Mouse (Mus musculus) intestine, postnatal 0 days (tissue): ENCODE measurements around the gene Stum. TPM values are rescaled to one million over a fixed set of nuclear protein-coding genes. Genes with fewer than 3 reads are reported as not detected.

Source experiments
- ATAC-seq: fragments of 200-750 bp; cut with Nextera tagmentation; 2 replicates; pipeline ENCODE4 v1.8.0; 2017; ENCODE audit warnings: mild to moderate bottlenecking, moderate TSS enrichment, moderate library complexity
- H3K27ac ChIP-seq: fragments of 300-500 bp; sonication (generic); 2 replicates; pipeline ENCODE4 v1.5.1; 2014; ENCODE audit warnings: mild to moderate bottlenecking, low read depth, low read length, moderate library complexity
- H3K27me3 ChIP-seq: fragments of 300-500 bp; sonication (generic); replicated peaks from 2 replicates; pipeline ENCODE4 v1.6.1; 2014; ENCODE audit warnings: low read length, mixed read lengths; ENCODE audit not compliant: control insufficient read depth, insufficient read depth
- H3K36me3 ChIP-seq: fragments of 300-500 bp; sonication (generic); 2 replicates; pipeline ENCODE4 v1.6.1; 2014; ENCODE audit warnings: mild to moderate bottlenecking, moderate library complexity; ENCODE audit not compliant: control insufficient read depth, insufficient read depth
- H3K4me1 ChIP-seq: fragments of 300-500 bp; sonication (generic); replicated peaks from 2 replicates; pipeline ENCODE4 v1.6.1; 2014; ENCODE audit warnings: antibody characterized with exemption, low read length, mixed read lengths; ENCODE audit not compliant: control insufficient read depth, insufficient read depth
- H3K4me2 ChIP-seq: fragments of 300-500 bp; sonication (generic); replicated peaks from 2 replicates; pipeline ENCODE4 v1.6.1; 2014; ENCODE audit warnings: low read depth, mild to moderate bottlenecking, moderate library complexity
- H3K4me3 ChIP-seq: fragments of 300-500 bp; sonication (generic); 2 replicates; pipeline ENCODE4 v1.5.1; 2014; ENCODE audit warnings: low read depth, low read length
- H3K9ac ChIP-seq: fragments of 300-500 bp; sonication (generic); 2 replicates; pipeline ENCODE4 v1.6.1; 2014; ENCODE audit warnings: mild to moderate bottlenecking, low read depth, low read length
- H3K9me3 ChIP-seq: fragments of 300-500 bp; sonication (generic); 2 replicates; pipeline ENCODE4 v1.6.1; 2016; ENCODE audit warnings: mixed run types; ENCODE audit not compliant: control insufficient read depth
- CTCF ChIP-seq: sonication (generic); IDR thresholded peaks from 2 replicates; pipeline ENCODE4 v1.5.1; 2016; ENCODE audit warnings: low read depth, mild to moderate bottlenecking, control low read depth, antibody characterized with exemption, moderate library complexity
- WGBS: fragments of 180-500 bp; shearing (Covaris S2); extraction: QIAGEN DNeasy Blood & Tissue Kit; methylation state at CpG from one replicate; pipeline ENCODE4 v1.1.7; 2014; 5-methylcytosine and 5-hydroxymethylcytosine counted together
- polyA plus RNA-seq: library from polyadenylated mRNA; unstranded; fragments of >200 nt; fragmentation: Nextera tagmentation; extraction: Ambion mirVana; gene quantifications from 2 replicates; pipeline ENCODE4 v1.2.1, GENCODE M21; 2015

Stum gene
- polyA plus RNA-seq, 1 experiment from 2014 or later = 2.6 TPM

GRCm38 (mm10) chr1:180510442-180510841 is 27.1 kb upstream of the Stum start:
- Histone ChIP-seq H3K9ac (no peak overlapping the region), H3K4me2 (no peak overlapping the region), H3K4me1 (no peaks in the 10 kb centered on the region), H3K4me3 (no peak overlapping the region), H3K27ac (no peak overlapping the region), H3K27me3 (no peaks in the 10 kb centered on the region), H3K9me3 (no peaks in the 10 kb centered on the region), H3K36me3 (no peaks in the 10 kb centered on the region)
- 26% methylated on average over 15 of the region's 15 CpGs for WGBS
- TF ChIP-seq CTCF = no peak
- no peak for ATAC-seq

GRCm38 (mm10) chr1:180508662-180509061 is 25.4 kb upstream of the Stum start:
- no peak overlapping the region for H3K4me2 ChIP-seq
- H3K27me3 ChIP-seq = no peaks in the 10 kb centered on the region
- 77% methylated on average over 7 of the region's 7 CpGs for WGBS
- no peaks in the 10 kb centered on the region for H3K4me1 ChIP-seq
- H3K9ac ChIP-seq = no peak overlapping the region
- H3K4me3 ChIP-seq = no peak overlapping the region
- no peaks in the 10 kb centered on the region for H3K9me3 ChIP-seq
- no peak for ATAC-seq
- no peak overlapping the region for H3K27ac ChIP-seq
- H3K36me3 ChIP-seq = no peaks in the 10 kb centered on the region
- no peak for TF ChIP-seq CTCF

- no peak overlapping the region for H3K9ac ChIP-seq
- no peak overlapping the region for H3K4me2 ChIP-seq
- no peaks in the 10 kb centered on the region for H3K27me3 ChIP-seq
- no peaks in the 10 kb centered on the region for H3K36me3 ChIP-seq
- no peaks in the 10 kb centered on the region for H3K9me3 ChIP-seq
- H3K27ac ChIP-seq = no peak overlapping the region
- H3K4me1 ChIP-seq = no peaks in the 10 kb centered on the region
- ATAC-seq = no peak
- WGBS = 74% methylated on average over 7 of the region's 7 CpGs
- H3K4me3 ChIP-seq = no peak overlapping the region
- no peak for TF ChIP-seq CTCF
Observed at GRCm38 (mm10) chr1:180507291-180507791, 24.0 kb upstream of the Stum start.

GRCm38 (mm10) chr1:180506341-180506740 is 23.0 kb upstream of the Stum start:
- Histone ChIP-seq H3K4me2 (no peak overlapping the region), H3K27ac (no peak overlapping the region), H3K27me3 (no peaks in the 10 kb centered on the region), H3K9ac (no peak overlapping the region), H3K4me3 (no peak overlapping the region), H3K36me3 (no peaks in the 10 kb centered on the region), H3K4me1 (no peaks in the 10 kb centered on the region), H3K9me3 (no peaks in the 10 kb centered on the region)
- 89% methylated on average over 7 of the region's 7 CpGs for WGBS
- ATAC-seq = no peak
- TF ChIP-seq CTCF = no peak

GRCm38 (mm10) chr1:180504899-180505298 is 21.6 kb upstream of the Stum start:
- no peak overlapping the region for H3K4me2 ChIP-seq
- no peak overlapping the region for H3K9ac ChIP-seq
- no peak overlapping the region for H3K4me3 ChIP-seq
- no peaks in the 10 kb centered on the region for H3K36me3 ChIP-seq
- no peak for ATAC-seq
- no peaks in the 10 kb centered on the region for H3K4me1 ChIP-seq
- no peak for TF ChIP-seq CTCF
- 72% methylated on average over 5 of the region's 5 CpGs for WGBS
- H3K27me3 ChIP-seq = no peaks in the 10 kb centered on the region
- H3K9me3 ChIP-seq = no peaks in the 10 kb centered on the region
- no peak overlapping the region for H3K27ac ChIP-seq

- no peak for TF ChIP-seq CTCF
- Histone ChIP-seq H3K27me3 (no peaks in the 10 kb centered on the region), H3K4me3 (no peak overlapping the region), H3K9me3 (no peaks in the 10 kb centered on the region), H3K36me3 (no peaks in the 10 kb centered on the region), H3K27ac (no peak overlapping the region), H3K4me1 (no peaks in the 10 kb centered on the region), H3K9ac (no peak overlapping the region), H3K4me2 (no peak overlapping the region)
- ATAC-seq = no peak
- 56% methylated on average over 5 of the region's 5 CpGs for WGBS
Observed at GRCm38 (mm10) chr1:180503484-180503883, 20.2 kb upstream of the Stum start.

GRCm38 (mm10) chr1:180502566-180502965 is 19.3 kb upstream of the Stum start:
- no peaks in the 10 kb centered on the region for H3K9me3 ChIP-seq
- no peak overlapping the region for H3K27ac ChIP-seq
- WGBS = 26% methylated on average over 4 of the region's 4 CpGs
- H3K4me2 ChIP-seq = 0 out of 2 replicates have a peak overlapping the region, but pooled peaks have one; percentile 7
- no peak overlapping the region for H3K9ac ChIP-seq
- ATAC-seq = peak; percentile 86
- H3K27me3 ChIP-seq = no peaks in the 10 kb centered on the region
- no peaks in the 10 kb centered on the region for H3K4me1 ChIP-seq
- no peak for TF ChIP-seq CTCF
- no peak overlapping the region for H3K4me3 ChIP-seq
- H3K36me3 ChIP-seq = no peaks in the 10 kb centered on the region
